Mouse (Mus musculus): ENCODE measurements around the gene Psrc1.

The Psrc1 gene

DNA sequence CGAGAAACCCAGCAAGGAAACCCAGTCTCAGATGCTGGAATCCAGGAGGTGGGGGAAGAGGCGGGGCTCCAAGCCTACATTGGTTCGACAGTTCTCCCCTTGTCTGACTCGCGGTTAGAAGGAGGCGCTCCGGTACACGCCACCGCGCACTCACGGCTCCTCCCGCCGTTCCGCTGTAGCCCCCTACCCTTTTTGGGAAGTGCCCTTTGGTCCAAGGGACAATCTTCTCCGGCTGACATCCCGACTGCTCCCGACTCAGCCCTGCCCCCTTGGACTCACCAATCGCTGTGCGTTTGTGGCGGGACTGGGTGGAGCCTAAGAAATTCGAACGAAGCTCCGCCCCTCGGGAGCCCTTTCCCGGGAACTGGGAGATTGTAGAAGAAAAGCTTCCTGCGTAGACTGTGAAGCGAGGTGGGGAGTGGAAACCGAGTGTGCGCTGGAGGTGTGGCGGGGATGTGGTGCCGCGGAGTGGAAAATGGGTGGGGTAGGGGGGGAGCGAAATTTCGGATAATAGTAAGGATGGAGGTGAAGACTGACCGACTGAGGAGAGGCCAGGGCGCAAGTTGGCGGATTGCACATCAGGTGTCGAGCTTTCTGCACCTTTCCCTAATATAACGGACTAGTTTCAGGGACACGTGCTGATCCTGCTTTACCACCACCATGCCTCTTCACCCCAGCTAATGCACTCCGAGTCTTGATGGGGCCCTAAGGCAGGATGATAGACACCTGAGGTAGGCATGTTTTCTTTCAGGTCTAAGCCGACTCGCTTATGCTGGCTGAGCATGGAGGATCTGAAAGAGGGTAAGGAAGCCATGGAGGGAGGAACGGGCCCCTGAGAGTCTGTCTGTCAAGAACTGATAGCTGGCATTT is at the start of gene Psrc1:
TSS of gene Psrc1 (plus strand) at position 355 of the 870 bp plus-strand sequence.
- DNase-seq: peak; percentile 74

DNA sequence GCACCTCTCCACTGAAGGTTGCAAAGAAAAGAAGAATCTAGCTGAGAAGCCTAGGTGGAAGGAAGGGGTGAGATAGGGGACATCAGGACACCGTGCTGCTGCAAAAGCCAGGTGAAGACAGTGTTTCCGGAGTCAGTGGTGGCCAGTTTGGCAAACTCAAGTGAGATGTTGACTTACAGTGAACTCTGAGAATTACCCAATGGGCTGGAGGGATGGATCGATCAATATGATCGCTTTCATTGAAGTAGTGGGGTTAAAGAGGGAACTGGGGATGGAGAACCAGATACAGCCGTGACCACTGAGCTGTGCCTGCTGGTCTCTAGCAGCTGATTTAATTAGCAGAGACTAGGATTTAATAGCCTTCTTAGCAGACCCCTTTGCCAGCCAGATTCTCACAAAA is 46.8 kb upstream of the Psrc1 start:
- no peak for DNase-seq

DNA sequence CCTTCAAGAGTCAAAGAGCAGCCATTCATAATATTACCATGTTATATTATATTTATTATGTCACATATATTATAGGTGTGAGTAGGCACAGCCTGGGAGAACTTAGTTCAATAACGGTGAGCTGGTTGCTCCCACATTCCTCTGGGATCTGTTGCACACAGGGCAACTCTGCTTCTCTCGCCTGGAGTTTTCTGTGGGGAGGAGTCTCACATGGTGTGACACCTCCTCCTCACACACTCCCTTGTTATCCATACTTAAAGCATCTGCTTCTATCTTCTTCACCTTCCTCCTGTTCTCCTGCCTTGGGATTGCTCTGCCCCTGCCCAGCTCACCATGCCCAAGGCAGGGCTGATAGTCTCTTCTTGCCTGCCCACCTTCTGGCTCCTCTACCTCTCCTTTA is 42.6 kb upstream of the Psrc1 start:
- DNase-seq: no peak

DNA sequence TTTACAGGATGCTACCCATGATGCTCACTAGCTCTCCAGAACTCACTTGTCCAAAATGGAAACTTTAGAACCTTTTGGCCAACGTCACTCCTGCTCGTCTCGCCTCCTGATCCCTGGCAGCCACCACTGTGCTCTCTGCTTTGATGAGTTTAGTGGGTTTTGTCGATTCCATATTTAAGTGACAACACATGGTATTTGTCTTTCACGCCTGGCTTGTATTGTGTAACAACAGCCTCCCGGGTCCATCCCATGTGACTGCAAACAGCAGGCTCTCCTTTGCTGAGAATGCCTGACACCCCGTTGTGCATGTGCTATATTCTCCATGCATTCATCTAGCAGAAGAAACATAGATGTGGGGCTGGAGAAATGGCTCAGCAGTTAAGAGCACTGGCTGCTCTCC is 41.5 kb upstream of the Psrc1 start:
- DNase-seq: no peak

DNA sequence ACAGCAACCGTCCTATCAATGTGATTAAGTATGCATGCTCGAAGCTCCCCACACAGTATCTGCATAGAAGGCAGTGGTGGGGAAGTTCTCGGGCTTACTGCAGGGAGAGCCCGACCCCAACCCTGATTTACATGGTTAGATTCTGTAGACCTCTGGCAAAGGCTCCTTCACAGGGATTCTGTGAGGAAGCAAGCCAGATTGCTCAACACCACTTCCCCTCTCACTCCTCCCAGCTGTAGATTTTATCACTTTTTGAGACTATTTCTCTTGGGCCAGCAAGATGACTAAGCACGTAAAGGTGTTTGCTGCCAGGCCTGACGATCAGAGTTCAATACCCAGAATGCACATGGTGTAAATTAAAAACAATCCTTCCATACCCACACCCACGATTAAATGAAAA is 37.8 kb upstream of the Psrc1 start:
- no peak for DNase-seq

DNA sequence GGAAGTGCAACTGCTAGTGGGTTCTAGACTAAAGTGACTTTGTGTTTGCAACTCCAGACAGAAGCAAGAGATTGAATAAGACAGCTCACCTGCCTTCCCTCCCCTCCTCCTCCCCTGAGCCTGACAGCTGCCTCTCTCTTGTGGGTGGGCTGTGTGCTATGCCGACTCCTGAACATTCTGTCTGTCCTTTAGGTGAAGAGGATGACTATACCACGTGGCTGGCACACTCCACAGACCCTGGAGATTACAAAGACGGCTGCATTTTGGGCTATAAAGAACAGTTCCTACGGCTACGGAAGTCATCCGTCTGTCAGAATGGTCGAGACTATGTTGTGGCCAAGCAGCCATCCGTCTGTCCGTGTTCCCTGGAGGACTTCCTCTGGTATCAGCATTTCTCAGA is 35.3 kb upstream of the Psrc1 start:
- no peak for DNase-seq

DNA sequence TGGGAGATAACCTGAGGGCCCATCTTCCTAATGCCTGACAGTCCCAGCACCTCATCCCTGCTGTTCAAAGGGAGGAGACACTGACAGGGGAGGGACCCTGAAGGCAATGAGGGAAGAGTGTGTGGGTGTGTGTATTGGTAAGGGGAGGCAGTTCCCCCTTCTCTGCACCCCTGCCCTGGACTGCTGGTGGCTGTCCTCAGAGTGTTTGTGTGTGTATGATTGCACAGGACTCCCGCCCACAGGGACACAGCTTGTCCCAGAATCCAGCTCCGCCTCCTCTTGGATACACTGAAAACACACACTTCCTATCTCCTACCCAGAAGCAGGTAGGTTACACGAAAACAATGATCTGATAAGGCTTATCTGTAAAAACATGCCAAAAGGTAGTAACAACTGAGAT is 28.4 kb upstream of the Psrc1 start:
- no peak for DNase-seq

DNA sequence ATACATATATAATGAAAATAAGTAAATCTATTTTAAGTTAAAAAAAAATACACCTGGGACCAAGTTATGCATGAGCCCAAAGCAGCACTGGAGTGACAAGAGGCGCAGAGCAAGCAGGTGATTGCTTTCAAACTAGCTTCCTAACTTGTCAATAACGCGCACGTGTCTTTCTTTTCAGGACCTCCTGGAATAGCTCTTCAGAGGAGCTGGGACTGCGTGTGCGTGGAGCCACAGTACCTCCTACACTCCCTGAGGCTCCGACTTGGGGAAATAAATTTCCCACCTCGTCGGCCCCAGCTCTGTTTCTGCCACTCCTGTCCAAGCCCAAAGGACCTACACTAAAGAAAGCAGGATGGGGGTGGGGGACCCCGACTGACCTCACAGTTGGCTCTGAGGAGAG is 26.6 kb upstream of the Psrc1 start:
- no peak for DNase-seq

DNA sequence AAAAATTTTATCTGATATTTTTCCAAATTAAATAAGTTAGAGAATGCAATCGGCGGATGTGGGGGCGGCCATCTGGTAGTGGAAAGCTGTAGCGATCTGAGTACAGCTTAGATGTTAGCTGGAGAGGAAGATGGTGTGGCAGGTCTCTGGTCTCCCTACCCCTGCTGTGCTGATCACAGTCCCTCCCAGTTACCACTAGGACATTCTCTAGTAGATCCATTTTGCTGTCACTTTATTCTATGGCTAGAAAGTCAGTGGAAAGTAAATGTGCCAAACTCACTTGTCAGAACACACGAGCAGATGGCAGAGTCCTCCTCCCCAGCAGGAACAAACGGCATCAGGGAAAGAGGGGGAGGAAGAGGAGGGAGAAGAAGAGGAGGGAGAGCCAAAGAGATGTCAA is 25.2 kb upstream of the Psrc1 start:
- DNase-seq: peak; percentile 17

DNA sequence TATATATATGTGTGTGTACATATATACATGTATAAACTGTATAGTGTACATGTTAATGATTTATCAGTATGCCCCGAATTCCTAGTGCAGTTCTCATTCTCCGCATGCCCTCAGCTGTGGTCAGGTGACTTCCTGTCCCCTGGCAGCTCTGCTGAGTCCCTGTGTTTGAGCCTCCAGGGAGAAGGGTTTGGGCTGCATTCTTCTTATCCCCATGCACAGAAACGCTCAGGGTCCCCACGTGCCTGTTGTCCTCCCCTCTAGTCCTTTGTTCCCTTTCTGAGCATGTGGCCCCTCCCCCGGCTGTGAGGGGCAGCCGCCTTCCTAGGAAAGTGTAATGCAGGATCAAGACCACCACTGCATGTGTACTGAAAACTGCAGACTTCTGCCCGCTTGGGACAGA is 22.7 kb upstream of the Psrc1 start:
- DNase-seq: no peak

DNA sequence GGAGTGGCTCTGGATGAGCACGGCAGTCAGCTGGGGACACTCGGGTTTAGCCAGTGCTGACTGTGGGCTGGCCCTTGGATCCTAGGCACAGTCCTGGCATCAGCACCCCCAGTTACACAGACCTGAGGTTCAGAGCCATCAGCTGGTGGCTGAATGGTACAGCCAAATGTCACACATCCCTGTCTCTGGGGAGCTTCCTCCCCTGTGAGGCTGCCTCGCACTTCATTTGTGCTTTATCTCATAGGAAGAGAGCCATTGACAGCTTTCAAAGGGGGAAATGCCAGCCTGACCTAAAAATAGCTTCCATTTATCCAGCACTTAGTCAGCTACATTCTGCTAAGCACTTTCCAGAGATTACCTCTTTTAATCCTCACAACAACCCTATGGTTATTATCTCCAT is 20.0 kb upstream of the Psrc1 start:
- DNase-seq: no peak

DNA sequence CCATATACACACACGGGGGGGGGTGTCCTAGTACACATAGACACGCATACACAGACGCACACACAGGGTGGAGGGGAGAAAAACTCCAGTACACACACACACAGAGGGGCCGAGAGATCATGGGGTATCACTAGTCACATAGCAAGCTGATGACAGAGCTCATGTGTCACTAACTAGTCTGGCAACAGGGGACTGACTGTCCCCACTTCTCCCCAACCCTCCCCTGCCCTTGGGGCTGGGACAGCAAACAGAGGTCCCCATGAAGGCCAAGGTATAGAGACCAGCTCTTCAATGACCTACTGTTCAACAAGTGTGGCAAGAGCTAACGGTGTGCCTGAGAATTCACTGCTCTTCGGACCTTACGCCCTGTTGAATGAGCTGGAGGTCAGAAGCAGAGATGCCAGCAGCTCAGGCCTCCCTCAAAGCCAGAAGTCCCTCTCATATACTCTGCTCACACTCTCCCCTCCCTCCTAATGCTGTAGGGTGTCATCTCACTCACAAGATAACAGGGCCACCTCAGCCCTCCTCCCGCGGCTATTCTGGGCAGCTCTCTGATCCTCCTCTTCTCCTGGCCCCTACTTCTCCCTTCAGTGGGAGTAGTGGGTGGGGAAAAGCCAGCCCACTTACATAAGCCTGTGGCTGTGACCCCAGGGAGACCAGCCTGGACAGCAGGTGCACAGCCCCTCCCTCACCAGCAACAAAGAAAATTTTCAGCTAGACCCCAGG is 19.2 kb upstream of the Psrc1 start, which contains the start of gene Mybphl:
TSS of gene Mybphl (plus strand) at position 642 of the 726 bp plus-strand sequence.
- DNase-seq: no peak

DNA sequence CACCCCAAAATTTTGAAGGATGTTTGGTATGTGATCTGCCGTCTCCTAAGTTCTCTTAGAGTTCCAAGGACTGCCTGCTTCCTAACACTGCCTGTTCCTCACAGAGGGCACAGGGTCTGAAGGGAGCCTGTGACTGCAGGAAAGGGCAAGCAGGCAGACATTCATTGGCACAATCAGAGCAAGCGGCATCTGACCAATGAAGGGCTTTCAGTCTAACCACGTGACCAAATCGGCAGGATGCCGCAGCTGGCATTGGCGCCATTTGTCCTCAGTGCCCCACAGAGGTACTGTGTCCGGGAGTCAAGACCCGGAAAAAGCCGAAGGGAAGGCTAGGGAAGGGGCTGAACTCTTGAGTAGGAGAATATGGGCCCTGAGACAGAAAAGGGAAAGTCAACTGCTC is 16.5 kb upstream of the Psrc1 start:
- DNase-seq: peak; percentile 32

DNA sequence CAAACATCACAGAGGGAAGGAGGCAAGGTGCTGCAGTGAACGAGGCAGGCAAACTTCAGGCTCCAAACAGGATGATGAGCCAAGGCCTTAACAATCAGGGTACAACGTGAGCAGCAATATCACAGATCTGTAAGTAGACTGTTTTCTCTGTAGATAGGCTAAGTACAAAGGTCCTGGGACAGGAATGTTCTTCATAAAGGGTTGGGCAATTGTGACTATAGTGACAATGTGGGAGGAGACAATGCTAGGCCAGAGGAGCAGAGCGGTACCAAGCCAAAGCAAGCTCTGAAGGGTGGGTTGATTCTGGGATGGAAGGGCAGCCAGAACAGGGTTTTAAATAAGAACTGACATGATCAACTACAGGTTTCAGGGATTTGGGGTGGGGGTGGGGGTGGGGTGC is 15.8 kb upstream of the Psrc1 start:
- no peak for DNase-seq

DNA sequence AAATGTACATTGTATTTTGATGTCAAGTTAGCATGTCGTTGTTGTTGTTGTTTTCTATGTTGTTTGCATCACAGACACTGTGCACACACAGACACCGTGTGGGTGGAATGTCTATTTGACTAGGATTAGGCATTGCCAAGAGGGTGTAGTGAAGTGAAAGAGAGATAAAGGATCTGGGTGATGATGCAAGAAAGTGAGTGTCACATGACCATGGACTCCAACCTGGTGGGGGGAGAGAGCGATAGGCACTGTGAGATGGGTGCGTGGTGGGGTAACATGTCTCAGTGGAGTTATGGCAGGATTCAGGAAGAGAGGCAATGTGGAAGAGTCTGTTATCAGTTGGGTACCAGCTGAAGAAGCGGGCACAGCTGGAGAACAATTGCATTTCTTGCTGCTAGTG is 14.9 kb upstream of the Psrc1 start:
- DNase-seq: no peak

DNA sequence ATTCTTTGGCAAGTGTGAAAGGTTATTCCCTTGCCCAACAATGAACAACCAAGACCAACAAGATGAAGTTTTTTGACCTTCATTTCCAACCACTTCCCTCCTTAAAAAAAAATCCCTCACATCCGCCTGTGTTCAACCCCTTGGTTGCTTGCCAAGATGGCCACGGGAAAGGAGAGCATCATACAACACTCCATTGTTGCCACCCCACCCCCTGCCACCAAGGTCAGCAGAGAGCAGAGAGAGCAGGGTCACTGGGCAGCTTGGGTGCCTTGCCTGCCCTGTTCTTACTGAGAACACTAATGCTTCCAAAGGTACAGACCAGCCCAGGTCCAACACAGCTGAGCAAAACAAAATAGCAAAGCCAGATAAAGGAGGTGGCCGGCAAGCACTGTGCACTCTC is 11.4 kb upstream of the Psrc1 start:
- no peak for DNase-seq

DNA sequence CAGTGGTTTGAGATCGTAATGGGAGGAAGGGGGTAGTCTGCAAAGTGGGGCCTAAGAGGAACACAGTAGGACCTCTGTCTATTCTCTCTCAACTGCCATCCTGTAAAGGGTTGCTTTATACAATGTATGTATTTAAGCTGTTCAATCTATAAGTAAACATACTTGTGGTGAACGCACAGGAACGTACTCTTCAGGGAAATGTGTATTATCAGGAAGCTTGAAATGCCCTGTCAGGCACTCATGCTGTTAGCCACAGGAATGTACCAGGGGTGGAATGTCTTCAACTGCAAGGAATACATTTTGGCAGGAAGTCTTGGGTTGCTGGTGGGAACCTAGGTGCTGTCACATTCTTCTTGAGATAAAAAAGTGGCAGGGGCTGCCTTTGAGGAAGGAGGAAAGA is 10.9 kb upstream of the Psrc1 start:
- DNase-seq: no peak

DNA sequence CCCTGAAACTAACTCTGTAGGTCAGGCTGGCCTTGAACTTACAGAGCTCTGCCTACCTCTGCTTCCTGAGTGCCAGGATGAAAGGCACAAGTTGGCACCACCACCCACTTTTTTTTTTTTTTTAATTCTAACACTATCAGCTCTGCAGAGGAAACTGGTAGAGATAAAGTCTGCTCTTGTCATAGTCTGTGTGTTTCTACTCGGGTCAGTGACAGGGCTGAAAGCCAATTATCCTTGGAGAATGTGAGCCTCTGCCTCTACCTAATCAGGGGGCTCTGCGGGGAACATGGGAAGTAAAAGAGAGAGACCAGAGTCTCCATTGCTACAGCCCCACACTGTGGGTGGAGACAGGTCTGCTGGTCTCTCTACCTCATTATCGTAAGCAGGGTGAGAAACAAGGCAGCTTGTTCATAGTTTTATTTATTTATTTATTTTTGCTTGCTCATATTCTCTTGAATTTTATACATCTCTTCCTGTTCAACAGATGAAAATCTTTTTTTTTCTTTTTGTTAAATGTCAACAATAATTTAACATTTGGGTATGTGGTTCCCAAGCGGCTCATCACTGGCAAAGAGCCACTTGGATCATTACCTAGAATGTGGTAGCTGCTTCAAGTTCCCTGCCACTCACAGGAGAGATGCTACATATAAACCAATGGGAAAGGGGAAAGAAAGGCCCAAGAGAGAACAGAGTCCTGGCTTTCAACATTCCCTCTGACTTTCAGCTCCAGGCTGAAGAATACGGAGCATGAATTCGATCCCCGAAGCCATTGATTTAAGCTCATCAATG is 4.6 kb upstream of the Psrc1 start:
- DNase-seq: no peak

DNA sequence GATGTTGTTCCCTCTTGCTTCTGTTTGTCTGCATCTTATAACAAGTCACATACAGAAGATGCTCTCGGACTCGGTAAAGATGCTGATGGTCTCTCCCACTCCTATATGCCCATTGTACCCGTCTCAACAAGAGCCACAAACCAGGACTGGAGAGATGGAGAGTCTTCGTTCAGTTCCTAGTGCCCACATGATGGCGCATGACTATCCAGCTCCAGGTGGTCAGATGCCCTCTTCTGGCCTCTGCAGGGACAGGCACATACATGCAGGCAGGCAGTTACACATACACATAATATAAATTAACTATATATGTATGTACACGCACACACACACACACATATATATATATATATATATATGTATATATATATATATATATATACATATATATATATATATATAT is 2.9 kb upstream of the Psrc1 start:
- no peak for DNase-seq

DNA sequence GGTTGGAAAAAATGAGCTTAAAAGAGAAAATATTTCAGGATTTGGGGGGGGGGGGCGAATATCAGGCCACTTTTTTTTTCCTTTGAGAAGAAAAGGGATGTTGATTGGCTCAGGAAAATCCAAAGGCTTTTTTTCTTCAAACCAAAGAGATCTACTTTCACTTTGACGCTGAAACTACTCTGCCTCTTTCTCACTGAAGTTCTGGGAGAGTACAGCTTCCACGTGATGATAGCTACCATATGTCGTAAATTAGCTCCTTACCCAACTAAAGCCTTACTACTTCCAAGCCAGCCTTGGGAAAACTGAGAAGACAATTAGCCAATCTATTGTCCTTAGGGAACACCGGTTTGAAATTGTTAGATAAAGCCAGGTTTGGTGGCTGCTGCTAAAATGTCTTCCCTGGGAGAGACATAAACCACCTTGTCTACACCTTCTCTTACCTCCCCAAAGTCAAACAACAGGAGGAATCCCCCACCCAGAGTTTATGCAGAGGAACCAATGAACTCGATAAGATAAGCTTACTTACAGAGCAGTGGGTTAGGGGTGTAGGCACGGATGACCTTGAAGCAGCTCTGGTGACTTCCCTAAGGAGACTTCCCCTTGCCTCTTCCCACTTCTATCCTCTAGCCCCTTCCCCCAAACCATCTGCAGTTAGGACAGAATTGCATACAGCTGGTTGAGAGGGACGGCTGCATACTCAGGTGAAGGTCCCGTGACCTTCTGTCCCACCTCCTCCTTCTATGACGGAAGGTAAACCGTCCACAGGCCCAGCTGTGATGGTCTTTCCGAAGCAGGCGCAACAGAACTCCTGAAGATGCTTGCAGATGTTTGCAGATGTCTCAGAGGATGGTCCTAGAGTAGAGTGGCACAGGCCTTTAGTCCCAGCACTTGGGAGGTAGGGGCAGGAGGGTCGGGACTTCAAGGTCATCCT is 1.4 kb upstream of the Psrc1 start:
- no peak for DNase-seq

DNA sequence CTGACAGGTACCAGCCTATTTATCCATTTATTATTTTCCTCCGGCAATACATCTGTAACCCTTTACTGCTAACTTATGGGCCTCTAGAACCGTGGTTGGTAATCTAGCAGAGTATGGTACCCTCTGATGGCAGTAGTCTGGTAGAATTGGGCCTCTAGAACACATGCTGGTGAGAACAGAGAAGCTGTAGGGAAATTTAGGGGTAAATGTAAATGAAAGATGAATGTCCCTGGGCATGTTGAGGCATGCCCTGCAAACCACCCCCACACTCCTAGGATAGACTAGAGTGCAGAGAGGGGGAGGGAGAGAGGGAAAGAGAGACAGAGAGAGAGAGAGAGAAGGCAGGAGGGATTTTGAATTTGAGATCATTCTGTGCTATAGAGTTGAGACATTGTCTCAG is 786 bp downstream of the Psrc1 start:
- no peak for DNase-seq

DNA sequence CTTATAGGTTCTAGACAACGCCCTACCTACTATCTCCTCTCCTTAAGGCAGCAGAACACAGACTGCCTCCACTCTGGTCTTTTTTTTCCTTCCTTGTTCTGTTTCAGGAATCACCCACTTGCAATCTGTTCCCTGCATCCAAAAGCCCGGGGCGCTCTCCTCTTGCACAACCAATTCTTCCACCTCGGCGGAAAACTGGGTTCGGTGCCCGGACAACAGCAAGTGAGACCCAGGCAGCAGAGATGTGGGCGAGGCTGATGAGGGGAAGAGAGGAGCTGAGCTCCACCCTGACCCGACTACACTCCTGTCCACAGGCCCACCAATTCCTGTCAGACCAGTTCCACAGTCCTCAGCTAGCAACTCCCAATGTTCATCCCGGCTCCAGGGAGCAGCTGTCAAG is 2.5 kb downstream of the Psrc1 start:
- DNase-seq: no peak

Measured in cerebellum, adult 11-12 months (tissue).